Mouse (Mus musculus) hindlimb bud, embryonic 11.5 days (tissue): ENCODE data around the gene Efcc1.
"Not testable (repeated sequence)": the region's sequence is repeated elsewhere in the genome, so short reads cannot be mapped to it uniquely, and the experiment has no call there.

Experiments used
- DNase-seq: peaks from one replicate; pipeline ENCODE4 v3.0.0-alpha.2; 2012; ENCODE audit warnings: low read depth, low spot score; ENCODE audit errors: extremely low spot score

Gene Efcc1

DNA sequence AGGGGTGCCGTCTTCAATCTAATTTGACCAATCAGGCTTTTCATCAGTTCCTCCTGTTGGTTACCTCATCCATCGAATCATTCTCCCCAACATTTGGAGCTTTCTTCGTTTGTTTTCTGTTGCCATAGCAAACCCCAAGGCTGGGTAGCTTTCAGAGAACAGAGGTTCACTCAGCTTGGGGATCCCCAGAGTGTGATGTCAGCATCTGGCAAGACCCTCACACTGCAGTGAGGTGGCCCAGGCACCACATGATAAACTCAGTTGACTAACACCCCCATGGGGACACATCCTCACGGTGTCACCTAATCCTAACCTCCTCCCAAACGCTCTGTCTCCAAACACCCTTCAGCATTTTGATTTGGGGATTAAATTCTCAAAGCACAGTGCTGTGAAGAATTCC, 12.6 kb downstream of the Efcc1 start:
- DNase-seq, result no peak

DNA sequence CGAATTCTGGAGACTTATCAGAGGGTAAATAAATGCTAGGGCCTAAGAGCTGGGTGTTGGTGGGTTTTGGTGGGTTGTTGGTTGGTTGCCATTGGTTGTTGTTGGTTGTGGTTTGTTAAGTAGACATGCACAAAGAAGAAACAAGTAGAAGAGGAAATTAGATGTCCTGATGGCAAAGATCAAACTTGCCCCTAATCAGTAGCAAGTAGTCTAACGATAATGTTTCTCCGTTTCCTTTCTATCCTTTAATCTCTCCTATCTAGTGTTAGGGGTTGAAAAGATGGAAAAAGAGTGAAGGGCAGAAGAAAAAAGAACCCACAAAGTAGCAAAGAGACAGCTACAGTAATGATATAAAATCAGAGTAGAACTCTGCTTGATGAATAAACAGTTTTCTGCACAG, 14.0 kb downstream of the Efcc1 start:
- DNase-seq, result no peak

DNA sequence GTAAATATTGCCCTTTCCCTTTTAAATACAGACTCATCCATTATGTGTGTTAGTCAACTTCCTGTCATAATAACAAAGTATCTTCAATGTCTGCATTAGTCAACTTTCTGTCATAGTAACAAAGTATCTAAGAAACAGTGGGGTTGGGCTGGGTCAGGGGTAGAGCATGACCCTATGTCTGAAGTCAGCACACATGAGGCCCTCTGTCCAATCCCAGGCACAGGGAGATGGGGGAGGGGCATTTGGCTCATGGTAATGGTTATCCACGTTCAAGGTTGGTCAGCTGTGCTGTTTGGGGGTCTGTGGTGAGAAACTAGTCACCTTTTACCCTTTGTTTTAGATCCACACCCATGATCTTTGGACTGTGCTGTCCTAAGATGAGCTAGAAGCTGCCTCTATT, 14.6 kb downstream of the Efcc1 start:
- DNase-seq, result no peak

DNA sequence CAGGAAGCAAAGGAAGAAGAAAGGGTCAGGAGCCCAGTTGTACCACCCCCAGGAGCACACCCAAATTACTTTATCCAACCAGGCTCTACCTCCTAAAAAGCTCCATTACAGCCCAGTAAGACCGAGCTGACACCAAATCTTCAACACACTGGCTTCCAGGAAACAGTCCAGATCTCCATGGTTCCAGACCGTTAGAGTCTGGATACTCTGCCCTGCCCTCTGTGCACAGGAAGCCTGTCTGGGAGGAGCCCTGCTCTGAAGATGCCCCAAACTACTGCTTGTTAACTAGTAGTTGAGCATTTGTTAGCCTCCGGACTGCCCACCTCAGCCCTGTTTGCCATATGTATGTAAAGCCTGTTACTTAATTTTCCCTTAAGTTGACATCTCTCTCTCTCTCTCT, 15.4 kb downstream of the Efcc1 start:
- no peak for DNase-seq

DNA sequence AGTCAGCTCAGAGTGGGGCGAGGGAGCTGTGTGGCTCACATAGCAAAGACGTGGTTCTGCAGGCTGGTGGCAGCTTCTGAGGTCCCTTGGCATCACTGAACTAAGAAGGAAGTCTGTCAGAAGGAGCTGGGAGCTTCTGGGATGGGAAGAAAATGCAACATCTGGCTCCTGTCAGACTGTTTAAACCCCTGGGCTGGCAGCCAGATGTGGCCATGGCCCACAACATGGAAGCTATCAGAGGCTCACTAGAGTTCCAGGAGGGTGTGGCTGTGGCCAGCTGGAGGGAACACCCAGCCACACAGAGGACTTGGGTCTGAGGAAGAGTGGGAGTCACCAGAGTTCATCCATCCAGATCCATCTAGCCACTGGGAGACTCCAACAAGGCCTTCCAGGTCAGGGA, 16.2 kb downstream of the Efcc1 start:
- no peak for DNase-seq

DNA sequence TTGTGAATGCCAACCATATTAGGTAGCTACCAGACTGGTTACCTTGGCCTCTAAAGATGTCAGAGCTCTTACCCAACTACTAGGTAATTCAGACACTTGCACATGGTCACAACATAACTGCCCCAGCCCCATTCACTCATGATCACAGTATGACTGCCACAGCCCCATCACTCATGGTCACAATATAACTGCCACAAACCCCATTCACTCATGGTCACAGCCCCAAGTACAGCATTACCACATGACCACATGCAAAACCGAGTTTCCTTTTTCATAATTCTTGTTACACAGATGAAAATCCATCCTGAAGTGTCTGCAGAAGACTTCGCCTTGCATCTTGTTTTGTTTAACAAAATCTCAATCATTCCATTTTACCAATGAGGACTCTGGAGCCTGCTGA, 17.4 kb downstream of the Efcc1 start:
- DNase-seq, result no peak

DNA sequence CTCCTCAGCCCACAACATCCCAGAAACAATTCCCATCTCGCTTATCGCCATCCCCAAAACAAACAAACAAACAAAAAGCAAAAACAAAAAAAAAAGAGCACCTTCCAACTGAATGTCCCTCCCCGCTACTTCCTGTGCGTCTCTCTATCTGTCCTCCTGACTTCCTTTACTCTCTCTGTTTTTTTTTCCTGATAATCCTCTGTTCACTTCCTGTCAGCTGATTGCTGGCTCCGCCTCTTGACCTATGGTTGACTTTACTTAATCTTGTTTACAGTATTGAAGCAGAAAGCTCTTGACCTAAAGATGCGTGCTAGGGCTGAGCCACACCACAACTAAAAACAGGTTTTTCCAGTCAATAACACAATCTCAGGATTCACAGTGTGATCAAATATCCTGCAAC, 17.9 kb downstream of the Efcc1 start:
- DNase-seq, result no peak

DNA sequence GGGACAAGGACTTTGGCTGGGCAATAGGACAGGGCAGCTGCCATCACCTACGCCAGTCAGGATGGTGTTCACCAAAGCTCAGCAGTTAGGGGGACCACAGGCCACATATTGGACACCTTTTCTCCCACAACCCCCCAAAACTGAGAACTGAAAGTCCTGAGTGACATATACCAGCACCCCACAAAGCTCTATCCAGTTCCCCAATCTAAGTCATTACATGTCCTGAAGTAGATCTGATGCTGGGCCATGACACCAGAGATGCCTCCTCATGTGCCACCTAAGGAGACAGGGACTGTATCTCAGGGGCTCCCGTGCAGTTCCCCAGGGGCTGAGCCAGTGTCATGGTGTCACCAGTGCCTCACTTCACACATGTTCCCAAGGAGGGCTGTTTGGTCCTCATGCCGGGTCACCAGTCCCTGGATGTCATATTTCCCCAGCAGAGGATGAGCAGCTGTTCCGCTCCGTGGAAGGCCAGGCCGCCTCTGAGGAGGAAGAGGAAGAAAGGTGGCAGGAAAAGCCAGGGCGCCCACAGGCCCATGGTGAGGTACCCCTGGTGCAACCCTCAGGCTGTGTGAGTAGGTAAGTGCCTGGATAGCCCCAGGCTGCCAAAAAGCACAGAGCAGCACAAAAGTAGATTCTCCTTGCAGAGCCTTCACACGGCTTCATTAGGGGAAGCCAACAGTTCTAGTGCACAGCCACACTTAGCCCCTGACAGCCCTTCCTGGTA, 19.7 kb downstream of the Efcc1 start:
- DNase-seq, result no peak

DNA sequence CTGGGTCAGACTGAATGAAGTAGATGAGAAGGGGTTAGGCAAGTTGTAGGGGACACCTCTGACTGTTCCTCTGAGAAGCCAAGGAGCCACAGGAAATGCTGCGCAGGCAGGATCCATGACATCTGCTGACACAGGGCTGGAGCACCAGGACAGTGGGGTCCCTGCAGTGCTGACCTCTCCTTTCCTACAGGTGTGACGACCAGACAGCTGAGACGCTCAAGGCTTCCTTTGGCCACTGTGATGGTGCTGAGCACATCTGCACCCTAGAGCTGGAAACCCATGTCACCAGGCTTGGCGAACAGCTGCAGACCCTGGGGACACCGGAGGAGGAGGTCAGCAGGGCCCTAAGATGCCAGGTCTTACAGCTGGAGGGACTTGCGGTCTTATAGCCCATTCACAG, 20.9 kb downstream of the Efcc1 start:
- DNase-seq, result no peak

DNA sequence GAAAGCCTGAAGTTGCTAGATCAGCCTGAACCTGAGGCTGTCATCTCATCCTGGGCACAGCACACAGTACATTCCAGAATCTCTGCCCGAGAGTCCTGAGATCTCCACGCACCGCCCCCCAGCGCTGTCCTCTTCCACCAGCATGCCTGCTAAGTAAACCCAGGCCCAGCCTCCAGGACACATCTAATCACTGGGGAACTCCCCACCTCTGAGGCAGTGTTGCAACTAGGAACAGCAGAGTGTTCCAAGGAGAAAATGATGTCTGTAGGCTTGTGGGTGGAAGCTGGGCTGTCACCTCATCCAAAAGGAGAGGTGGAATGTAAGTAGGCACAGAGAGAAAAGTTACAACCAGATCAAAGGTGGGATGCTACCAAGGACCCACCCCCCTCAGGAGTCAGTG, 24.5 kb downstream of the Efcc1 start:
- no peak for DNase-seq

DNA sequence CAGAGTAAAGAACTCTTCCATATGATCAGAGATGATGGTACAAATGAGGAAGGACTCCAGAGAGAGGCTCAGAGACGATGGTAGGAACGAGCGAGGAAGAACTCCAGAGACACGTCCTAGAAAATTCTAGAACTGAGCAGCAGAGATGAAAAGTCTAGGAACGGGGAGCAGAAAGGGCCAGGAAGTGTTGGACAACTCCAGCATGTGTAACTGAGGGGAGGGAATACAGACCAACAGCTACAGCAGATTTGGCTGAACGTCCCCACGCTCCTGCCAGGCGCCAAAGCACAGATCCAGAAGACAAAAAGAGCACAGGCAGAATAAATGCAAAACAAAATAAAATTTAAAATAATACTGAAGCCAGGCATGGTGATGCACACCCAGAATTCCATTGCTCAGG, 26.2 kb downstream of the Efcc1 start:
- no peak for DNase-seq

DNA sequence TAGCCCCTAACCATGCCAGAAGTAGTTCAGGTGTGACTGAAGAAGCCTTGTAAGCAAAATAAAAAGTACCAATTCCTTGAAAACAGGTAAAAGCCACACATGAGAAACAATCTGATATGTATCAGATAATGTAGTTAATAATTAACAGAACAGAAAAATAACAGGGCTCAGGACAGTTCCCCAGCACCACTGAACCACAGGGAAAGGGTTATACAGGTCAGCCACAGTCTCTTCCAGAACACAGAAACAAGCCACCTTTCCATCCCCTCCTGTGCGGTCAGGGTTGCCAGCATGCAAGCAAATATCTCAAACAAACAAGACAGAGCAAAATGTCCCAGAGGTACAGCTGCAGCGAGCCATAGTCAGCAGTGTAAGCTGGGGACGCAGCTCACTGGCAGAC, 28.7 kb downstream of the Efcc1 start:
- no peak for DNase-seq

DNA sequence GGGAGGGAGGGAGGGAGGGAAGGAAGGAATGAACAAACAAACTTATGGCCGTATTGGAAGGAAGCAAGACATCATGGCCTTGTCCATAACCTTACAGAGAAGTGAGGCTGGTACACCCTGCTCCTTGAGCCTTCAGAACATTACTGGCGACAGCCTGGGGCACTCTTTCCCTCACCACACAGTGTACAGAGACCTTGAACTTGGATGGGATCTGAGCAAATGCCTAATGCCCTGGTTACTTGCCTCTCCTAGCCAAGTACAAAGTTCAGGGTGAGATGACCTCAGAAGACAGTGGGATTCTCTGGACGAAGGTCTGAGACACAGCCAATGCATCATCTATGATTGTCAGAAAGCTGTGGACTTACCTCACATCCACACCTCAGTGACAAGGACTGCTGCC, 29.2 kb downstream of the Efcc1 start:
- no peak for DNase-seq

DNA sequence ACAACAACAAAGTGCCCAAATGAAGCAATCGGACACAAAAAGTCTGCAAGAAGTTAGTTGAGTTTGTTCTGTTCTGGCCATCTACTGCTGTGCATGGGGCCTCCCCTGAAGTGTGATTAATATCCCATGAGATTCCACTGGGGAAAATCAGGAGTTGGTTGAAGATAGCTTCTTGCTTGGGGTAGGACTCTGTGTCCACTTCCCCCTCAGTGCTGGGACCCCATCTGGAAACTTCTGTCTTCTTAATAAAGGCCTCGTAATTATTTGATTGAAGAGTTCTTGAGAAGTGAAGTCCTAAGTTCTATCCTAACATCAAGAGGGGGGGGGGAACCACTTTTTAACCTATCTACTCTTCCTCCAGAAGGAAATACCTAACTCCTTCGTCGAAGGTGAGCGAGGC, 31.5 kb downstream of the Efcc1 start:
- DNase-seq, result no peak

DNA sequence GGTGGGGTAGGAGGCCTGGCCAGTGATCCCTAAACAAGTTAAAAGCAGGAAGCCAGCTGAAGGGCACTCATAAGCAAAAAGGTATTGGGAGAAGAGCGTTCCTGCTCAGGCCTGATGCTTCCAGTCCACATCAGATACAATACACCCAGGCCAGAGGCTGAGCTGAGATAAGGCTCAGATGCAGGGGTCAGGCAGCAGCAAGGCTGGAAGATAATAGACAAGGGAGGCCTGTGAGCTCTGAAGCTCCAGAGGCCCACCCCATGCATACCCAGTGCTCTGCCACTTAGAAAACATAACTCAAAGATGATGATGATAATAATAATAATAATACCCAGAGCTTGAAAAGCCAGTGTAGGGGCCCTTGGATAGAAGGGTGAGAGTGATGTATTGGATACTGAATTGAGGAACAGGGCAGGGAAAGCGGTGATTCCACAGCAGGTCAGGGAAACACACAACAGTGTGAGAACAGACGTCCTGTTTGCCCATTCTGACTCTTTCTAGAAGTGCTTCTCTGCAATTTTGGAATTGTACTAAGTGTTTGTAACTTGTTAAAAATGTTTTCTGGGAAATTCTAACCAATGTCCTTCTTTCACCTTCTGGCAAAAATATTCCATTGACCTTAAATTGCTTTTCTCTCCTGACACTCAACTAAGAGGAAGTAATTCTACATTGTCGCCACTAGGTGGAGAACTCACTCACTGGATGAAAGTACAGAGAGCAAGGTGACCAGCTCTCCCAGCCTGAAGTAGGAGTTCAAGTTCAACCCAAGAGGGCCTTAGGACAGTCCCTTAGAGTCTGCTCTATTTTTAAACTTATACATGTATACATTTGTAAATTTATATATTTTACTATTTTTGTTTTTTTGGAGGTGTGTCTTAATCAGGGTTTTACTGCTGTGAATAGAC, 33.0 kb downstream of the Efcc1 start:
- DNase-seq, result peak; percentile 24

DNA sequence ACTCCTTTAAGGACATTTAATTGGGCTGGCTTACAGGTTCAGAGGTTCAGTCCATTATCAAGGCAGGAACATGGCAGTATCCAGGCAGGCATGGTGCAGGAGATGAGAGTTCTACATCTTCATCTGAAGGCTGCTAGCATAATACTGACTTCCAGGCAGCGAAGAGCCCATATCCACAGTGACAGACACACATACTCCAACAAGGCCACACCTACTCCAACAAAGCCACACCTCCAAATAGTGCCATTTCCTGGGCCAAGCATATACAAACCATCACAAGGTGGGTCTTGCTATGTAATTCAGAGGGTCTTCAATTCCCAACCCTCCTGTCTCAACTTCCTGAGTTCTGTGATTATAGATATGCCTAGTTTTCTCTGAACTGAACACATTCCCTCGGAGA, 33.6 kb downstream of the Efcc1 start:
- DNase-seq, result not testable (repeated sequence)

DNA sequence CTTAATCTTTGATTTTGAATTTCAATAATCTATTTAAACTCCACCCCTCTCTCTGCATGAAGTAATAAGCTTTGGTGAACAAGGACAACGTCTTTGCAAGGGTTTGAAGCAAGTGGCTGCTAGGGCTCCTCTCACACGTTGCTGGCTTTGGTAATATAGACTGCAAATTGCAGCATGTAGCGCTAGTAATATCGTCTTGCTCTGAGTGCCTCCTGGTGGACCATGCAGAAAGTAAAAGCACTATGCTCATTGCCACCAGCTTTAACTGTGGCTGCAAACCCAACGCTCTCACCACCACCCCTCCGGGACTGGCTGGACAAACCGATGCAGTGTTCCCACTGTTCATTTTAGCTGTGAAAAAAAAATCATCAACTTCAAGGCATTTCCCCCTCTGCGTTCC, 40.0 kb downstream of the Efcc1 start:
- DNase-seq, result no peak

DNA sequence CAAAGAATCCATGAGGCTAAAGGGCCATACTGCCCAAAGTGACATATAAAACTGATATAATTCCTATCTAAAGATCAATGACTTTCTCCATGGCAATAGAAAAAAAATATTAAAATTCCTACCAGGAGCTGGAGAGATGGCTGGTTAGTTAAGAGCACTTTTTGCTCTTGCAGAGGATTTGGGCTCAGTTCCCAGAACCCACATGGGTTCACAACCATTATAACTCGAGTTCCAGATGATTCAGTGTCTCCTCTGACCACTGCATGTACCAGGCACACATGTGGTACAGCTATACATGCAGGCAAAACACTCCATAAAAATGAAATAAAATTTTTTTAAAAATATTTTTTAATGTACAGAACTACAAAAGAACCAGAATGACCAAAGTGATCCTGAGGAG, 43.8 kb downstream of the Efcc1 start:
- DNase-seq, result no peak

DNA sequence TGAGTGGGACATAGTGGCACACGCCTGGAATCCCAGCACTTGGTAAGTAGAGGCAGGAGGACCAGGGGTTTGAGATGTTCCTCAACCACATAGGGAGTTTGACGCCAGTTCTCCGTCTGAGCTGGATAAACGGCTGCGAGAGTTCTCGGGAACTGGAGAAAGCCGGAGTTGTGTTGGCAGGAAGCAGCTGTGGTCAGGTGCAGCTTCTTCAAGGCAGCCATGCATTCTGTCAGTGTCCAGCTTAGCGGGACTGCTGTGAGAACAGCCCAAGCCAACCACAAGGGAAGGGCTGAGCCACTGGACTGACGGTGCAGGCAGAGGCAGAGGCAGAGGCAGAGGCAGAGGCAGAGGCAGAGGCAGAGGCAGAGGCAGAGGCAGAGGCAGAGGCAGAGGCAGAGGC, 44.2 kb downstream of the Efcc1 start:
- DNase-seq, result no peak

DNA sequence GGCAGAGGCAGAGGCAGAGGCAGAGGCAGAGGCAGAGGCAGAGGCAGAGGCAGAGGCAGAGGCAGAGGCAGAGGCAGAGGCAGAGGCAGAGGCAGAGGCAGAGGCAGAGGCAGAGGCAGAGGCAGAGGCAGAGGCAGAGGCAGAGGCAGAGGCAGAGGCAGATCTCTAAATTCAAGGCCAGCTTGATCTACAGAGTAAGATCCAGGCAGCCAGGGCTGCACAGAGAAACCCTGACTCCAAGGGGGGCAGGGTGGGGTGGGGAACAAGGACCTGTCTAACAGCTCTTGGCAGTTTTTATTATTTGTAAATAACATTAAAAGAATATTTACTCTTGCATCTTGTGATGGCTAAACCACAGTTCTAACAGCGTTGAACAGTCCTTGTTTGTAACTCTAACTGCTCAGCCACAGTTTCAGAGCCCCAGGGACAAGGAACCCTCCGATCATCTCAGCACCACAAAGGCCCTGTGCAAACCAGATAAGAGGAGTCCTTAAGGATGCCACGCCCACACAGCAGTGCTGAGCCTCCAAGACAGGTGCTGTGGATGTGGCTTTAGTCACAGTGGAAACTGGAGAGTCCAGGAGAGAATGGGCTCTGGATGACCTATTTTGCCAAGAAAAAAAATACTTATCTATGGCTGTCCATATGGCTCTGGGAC, 45.0 kb downstream of the Efcc1 start:
- DNase-seq, result no peak

DNA sequence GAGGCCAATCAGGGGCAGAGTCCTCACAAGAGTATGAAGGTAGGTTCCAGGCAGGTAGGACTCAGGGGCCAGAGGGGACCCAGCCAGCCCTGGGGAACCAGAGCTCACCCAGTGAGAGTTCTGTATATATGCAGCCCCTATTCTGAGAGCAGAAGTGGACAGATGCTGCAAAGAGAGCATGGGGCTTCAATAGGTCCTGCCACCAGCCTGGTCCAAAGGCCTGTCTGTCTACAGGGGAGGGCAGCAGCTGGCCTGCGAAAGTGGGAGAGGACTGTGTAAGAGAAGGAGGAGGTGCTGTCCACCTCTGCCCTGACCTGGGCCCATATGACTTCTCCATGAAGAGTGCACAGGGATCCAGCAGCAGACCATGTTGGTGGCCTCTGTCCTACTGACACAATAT, 46.0 kb downstream of the Efcc1 start:
- DNase-seq, result no peak

DNA sequence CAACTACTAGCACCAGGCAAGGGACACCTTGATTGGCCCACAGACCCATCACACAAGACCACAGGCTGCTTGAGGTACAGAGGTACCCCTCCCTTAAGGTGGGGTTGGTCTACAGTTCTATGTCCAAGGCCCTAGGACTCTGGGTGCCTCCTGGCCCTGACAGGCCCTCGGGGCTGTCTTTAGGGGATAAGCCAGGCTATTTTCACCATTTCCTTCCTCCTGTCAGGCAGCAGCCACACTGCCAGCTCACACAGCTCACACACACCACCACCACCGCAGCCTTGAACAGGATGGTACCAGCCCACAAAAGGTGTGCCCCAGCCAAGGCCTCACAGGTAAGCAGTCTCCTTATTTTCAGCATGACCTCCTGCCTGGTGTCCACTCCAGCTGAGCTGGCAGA, 47.2 kb downstream of the Efcc1 start, which contains the start of gene Gp9:
Gene Gp9, plus strand, starts transcription at position 231 of the 400 bp plus-strand sequence.
- DNase-seq, result no peak
